Mouse (Mus musculus) G1E (cell line): ENCODE measurements around the gene Ccdc27. TPM values are rescaled to one million over a fixed set of nuclear protein-coding genes. Genes with fewer than 3 reads are reported as not detected.

Experiments
- ATAC-seq: 2 replicates; pipeline ENCODE4 v1.8.0; 2016; ENCODE audit warnings: mild to moderate bottlenecking; ENCODE audit not compliant: insufficient number of reproducible peaks, poor library complexity, low FRiP score, severe bottlenecking; ENCODE audit errors: extremely low read depth
- DNase-seq: peaks from one replicate; pipeline ENCODE4 v3.0.0; 2012; ENCODE audit warnings: low spot score
- H3K27me3 ChIP-seq: 2 replicates; pipeline ENCODE4 v1.6.1; 2012; ENCODE audit warnings: mild to moderate bottlenecking, low read length, inconsistent platforms; ENCODE audit not compliant: insufficient read depth
- H3K36me3 ChIP-seq: replicated peaks from 2 replicates; pipeline ENCODE3; 2012; ENCODE audit warnings: mild to moderate bottlenecking, inconsistent platforms
- H3K4me1 ChIP-seq: 2 replicates; pipeline ENCODE4 v1.6.1; 2012; ENCODE audit warnings: low read depth, low read length, inconsistent platforms, mixed read lengths; ENCODE audit not compliant: insufficient read depth
- H3K4me3 ChIP-seq: 2 replicates; pipeline ENCODE4 v1.5.1; 2012; ENCODE audit warnings: low read depth, mild to moderate bottlenecking, inconsistent platforms, low read length, moderate library complexity, mixed read lengths
- H3K9me3 ChIP-seq: replicated peaks from 2 replicates; pipeline ENCODE4 v1.6.1; 2012; ENCODE audit warnings: inconsistent platforms
- CTCF ChIP-seq: IDR thresholded peaks from 2 replicates; pipeline ENCODE4 v1.5.1; 2012; ENCODE audit warnings: low read depth, low read length, inconsistent platforms, mixed read lengths
- GATA1 ChIP-seq: IDR thresholded peaks from 2 replicates; pipeline ENCODE4 v1.6.1; 2012; ENCODE audit warnings: borderline replicate concordance, low read length, inconsistent platforms, mixed read lengths
- GATA2 ChIP-seq: IDR thresholded peaks from 2 replicates; pipeline ENCODE4 v1.6.1; 2012; ENCODE audit warnings: low read depth, low read length, inconsistent platforms, borderline replicate concordance
- POLR2AphosphoS5 ChIP-seq: IDR thresholded peaks from 2 replicates; pipeline ENCODE4 v1.6.1; 2012; ENCODE audit warnings: low read depth, low read length, inconsistent platforms; ENCODE audit not compliant: insufficient replicate concordance
- TAL1 ChIP-seq: conservative IDR thresholded peaks from 2 replicates; pipeline ENCODE4 v1.6.1; 2012; ENCODE audit warnings: low read depth, low read length, inconsistent platforms, mixed read lengths
- polyA plus RNA-seq: library from polyadenylated mRNA; stranded (reverse); fragments of >175 nt; gene quantifications from 2 replicates; pipeline ENCODE4 v1.2.3, GENCODE M21; 2012
- total RNA-seq, 2 experiments: library from RNA; stranded (forward) in 1 of 2; stranded (reverse) in 1 of 2; fragments of 200-1000 nt in 1 of 2; fragments of >200 nt in 1 of 2; fragmentation: Nextera tagmentation in 1 of 2; gene quantifications; 2 replicates each; pipeline ENCODE4 v1.2.3; 2014 to 2017

Ccdc27 gene
- total and polyA plus RNA-seq, 3 experiments, result not detected

DNA sequence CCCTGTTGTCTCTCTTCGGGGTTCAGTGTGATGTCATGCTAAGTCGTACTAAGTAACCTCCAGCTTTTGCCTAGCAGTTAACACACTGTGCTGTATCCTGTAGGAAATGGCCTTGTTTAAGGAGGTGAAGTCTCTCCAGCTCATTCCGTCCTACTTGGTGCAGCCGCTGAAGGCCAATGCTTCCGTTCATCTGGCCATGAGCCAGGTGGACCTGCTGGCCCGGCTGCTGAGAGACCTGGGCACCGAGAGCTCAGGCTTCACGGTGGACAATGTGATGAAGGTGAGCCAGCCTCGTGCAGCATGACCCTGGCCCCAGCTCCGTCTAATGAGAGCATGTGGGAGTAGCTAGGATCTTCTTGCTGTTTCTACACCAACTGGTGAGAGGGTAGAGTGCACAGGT, 49.8 kb downstream of the Ccdc27 start:
- Histone ChIP-seq H3K27me3 (no peaks in the 10 kb centered on the region), H3K4me1 (peaks cover 14% of the 10 kb centered on the region), H3K36me3 (peaks cover 95% of the 10 kb centered on the region), H3K9me3 (no peaks in the 10 kb centered on the region), H3K4me3 (no peak overlapping the region)
- TF ChIP-seq POLR2AphosphoS5, result no peak
- no peak for TF ChIP-seq GATA1
- no peak for TF ChIP-seq GATA2
- TF ChIP-seq TAL1, result no peak
- no peak for TF ChIP-seq CTCF
- DNase-seq (no peak), ATAC-seq (no peak)

DNA sequence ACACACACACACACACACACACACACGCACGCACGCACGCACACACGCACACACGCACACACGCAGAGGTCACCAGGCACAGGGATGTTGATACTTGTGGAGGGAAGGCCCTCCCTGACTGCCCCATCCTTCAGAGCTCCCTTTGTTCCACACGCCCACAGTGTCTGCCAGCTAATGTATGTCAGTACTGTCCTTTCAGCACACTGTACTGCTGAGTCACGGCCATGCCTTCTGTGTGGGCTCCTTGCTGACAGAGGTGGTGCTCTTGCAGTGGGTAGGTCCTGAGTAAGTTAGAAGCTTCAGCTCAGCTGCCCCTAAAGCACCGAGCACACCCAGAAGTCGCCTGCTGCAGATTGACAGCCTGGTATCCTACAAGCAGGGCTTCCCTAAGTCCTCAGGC, 62.0 kb downstream of the Ccdc27 start:
- peaks cover 83% of the 10 kb centered on the region for H3K36me3 ChIP-seq
- no peak overlapping the region for H3K4me3 ChIP-seq
- H3K27me3 ChIP-seq, result no peaks in the 10 kb centered on the region
- H3K9me3 ChIP-seq, result no peaks in the 10 kb centered on the region
- peaks cover 24% of the 10 kb centered on the region for H3K4me1 ChIP-seq
- ATAC-seq (peak; percentile 47; the same call in 1 of the 2 replicates), DNase-seq (no peak)
- TF ChIP-seq GATA1, result no peak
- TF ChIP-seq CTCF, result no peak
- TF ChIP-seq GATA2, result no peak
- TF ChIP-seq POLR2AphosphoS5, result no peak
- TF ChIP-seq TAL1, result no peak

DNA sequence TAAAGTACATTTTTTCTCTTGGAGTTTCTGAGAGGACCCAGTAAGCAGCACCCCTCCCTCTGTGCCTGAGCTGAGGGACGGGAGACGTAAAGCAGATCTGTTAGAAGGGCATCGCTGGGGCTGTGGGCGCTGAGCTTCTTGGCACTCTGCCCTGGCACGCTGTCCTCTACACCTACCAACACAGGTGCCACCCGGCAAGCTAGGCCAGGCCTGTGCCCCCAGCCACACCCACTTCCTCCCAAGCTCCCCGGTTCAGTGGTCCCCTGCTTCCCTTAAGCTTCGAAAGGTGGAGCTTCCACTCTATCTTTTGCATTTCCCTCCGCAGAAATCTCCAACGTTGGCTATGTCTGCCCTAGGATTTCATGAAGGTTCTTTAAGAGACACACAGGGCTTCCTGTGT, 63.2 kb downstream of the Ccdc27 start:
- H3K4me3 ChIP-seq, result no peak overlapping the region
- H3K36me3 ChIP-seq, result peaks cover 71% of the 10 kb centered on the region
- ATAC-seq, result no peak
- no peak for DNase-seq
- TF ChIP-seq GATA2 (no peak), TAL1 (no peak), GATA1 (no peak), POLR2AphosphoS5 (no peak), CTCF (no peak)
- H3K4me1 ChIP-seq, result peaks cover 24% of the 10 kb centered on the region
- no peaks in the 10 kb centered on the region for H3K9me3 ChIP-seq
- no peaks in the 10 kb centered on the region for H3K27me3 ChIP-seq

Other genes starting within 250 kb of the Ccdc27 start
- 22.2 and 27.9 TPM in 2 replicates for gene A430005L14Rik, start 85.4 kb downstream of the Ccdc27 start, total RNA-seq (2014; fragmentation: Nextera tagmentation)
- 48.7 and 57.6 TPM in 2 replicates for gene A430005L14Rik, start 85.4 kb downstream of the Ccdc27 start, total RNA-seq (2017)
- 112 and 127 TPM in 2 replicates for gene A430005L14Rik, start 85.4 kb downstream of the Ccdc27 start, polyA plus RNA-seq
- 6.8 and 11.0 TPM in 2 replicates for gene Dffb, start 67.6 kb downstream of the Ccdc27 start, total RNA-seq (2014; fragmentation: Nextera tagmentation)
- 17.0 and 20.5 TPM in 2 replicates for gene Dffb, start 67.6 kb downstream of the Ccdc27 start, total RNA-seq (2017)
- 13.4 and 16.7 TPM in 2 replicates for gene Dffb, start 67.6 kb downstream of the Ccdc27 start, polyA plus RNA-seq
- gene Cep104, start 67.5 kb downstream of the Ccdc27 start, total RNA-seq (2014; fragmentation: Nextera tagmentation), result 12.0 and 14.7 TPM in 2 replicates
- gene Cep104, start 67.5 kb downstream of the Ccdc27 start, total RNA-seq (2017), result 6.1 and 7.7 TPM in 2 replicates
- 6.6 and 8.6 TPM in 2 replicates for gene Cep104, start 67.5 kb downstream of the Ccdc27 start, polyA plus RNA-seq
- 17.5 and 24.8 TPM in 2 replicates for gene Lrrc47, start 30.9 kb downstream of the Ccdc27 start, total RNA-seq (2014; fragmentation: Nextera tagmentation)
- gene Lrrc47, start 30.9 kb downstream of the Ccdc27 start, total RNA-seq (2017), result 28.7 and 40.7 TPM in 2 replicates
- gene Lrrc47, start 30.9 kb downstream of the Ccdc27 start, polyA plus RNA-seq, result 201 and 254 TPM in 2 replicates
- 74.3 and 100.0 TPM in 2 replicates for gene Smim1, start 16.4 kb downstream of the Ccdc27 start, total RNA-seq (2014; fragmentation: Nextera tagmentation)
- 69.2 and 103 TPM in 2 replicates for gene Smim1, start 16.4 kb downstream of the Ccdc27 start, total RNA-seq (2017)
- 58.4 and 87.4 TPM in 2 replicates for gene Smim1, start 16.4 kb downstream of the Ccdc27 start, polyA plus RNA-seq
- gene Trp73, start 97.5 kb upstream of the Ccdc27 start, total RNA-seq (2014; fragmentation: Nextera tagmentation), result not detected in 2 replicates
- under 0.01 and 0.12 TPM in 2 replicates for gene Trp73, start 97.5 kb upstream of the Ccdc27 start, total RNA-seq (2017)
- not detected in 2 replicates for gene Trp73, start 97.5 kb upstream of the Ccdc27 start, polyA plus RNA-seq
- 6.9 and 7.2 TPM in 2 replicates for gene Wrap73, start 99.7 kb upstream of the Ccdc27 start, total RNA-seq (2014; fragmentation: Nextera tagmentation)
- gene Wrap73, start 99.7 kb upstream of the Ccdc27 start, total RNA-seq (2017), result 19.4 and 23.4 TPM in 2 replicates
- 16.6 and 21.5 TPM in 2 replicates for gene Wrap73, start 99.7 kb upstream of the Ccdc27 start, polyA plus RNA-seq
- 44.7 and 55.8 TPM in 2 replicates for gene Tprgl, start 118.0 kb upstream of the Ccdc27 start, total RNA-seq (2014; fragmentation: Nextera tagmentation)
- gene Tprgl, start 118.0 kb upstream of the Ccdc27 start, total RNA-seq (2017), result 51.1 and 58.2 TPM in 2 replicates
- gene Tprgl, start 118.0 kb upstream of the Ccdc27 start, polyA plus RNA-seq, result 60.8 and 61.4 TPM in 2 replicates
- gene Megf6, start 128.1 kb upstream of the Ccdc27 start, total RNA-seq (2014; fragmentation: Nextera tagmentation), result not detected in 2 replicates
- gene Megf6, start 128.1 kb upstream of the Ccdc27 start, total RNA-seq (2017), result 0.05 and 0.23 TPM in 2 replicates
- 0.01 and 0.07 TPM in 2 replicates for gene Megf6, start 128.1 kb upstream of the Ccdc27 start, polyA plus RNA-seq